Comparison of ENCODE assay signal across 8 mouse cellular contexts in the genomic region with DNA sequence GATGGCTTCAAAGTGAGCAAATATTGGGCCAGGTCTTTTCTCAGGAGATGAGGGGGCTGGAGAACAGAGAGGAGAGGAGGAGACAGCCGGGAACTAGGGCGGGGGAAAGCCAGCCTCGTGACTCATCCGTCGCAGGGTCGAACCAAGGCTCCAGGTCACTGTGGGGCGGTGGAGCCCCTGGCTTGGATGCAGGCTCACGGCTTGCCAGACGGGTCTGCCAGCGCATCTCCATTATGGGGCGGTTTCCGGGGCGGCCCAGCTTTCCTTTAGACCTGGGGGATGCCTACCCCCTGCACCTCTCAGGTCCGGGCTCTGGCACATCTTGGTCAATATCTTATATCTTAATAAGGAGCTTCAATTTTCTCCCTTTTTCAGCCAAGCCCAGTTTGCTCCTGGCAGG. TPM values are rescaled to one million over a fixed set of nuclear protein-coding genes. Genes with fewer than 3 reads are reported as not detected.
DNase-seq lines count a peak whose midpoint lies in the region; ATAC-seq lines count a peak whose summit lies in the region.

No protein-coding gene starts in this region.

- H3K4me3 ChIP-seq in heart, embryonic 15.5 days: no peak overlapping the region
- H3K4me3 ChIP-seq in neural tube, embryonic 12.5 days: no peak overlapping the region

- H3K27ac ChIP-seq in heart, embryonic 15.5 days: no peak overlapping the region
- no peak overlapping the region for H3K27ac ChIP-seq in neural tube, embryonic 12.5 days

- peaks cover 14% of the 10 kb centered on the region for H3K4me1 ChIP-seq in heart, embryonic 15.5 days (replicated peaks)
- H3K4me1 ChIP-seq in neural tube, embryonic 12.5 days: peaks cover 14% of the 10 kb centered on the region

- no peaks in the 10 kb centered on the region for H3K36me3 ChIP-seq in heart, embryonic 15.5 days
- H3K36me3 ChIP-seq in neural tube, embryonic 12.5 days: no peaks in the 10 kb centered on the region

- H3K27me3 ChIP-seq in heart, embryonic 15.5 days: peaks cover 3% of the 10 kb centered on the region
- H3K27me3 ChIP-seq in neural tube, embryonic 12.5 days (replicated peaks): no peaks in the 10 kb centered on the region; the same call in 1 of the 2 replicates

- DNase-seq in adrenal gland, postnatal 14 days: peak; percentile 35
- no peak for DNase-seq in adrenal gland, adult 18-20 months (ENCODE audit: low spot score in 2 of 2)
- peak; percentile 8 for DNase-seq in right cerebral cortex, postnatal 4 days
- DNase-seq in right cerebral cortex, postnatal 36 days (ENCODE audit: low spot score in 2 of 2): no peak
- DNase-seq in layer of hippocampus, adult 9-11 months: no peak

- WGBS in heart, embryonic 15.5 days: 11% methylated on average over 14 of the region's 14 CpGs
- WGBS in neural tube, embryonic 12.5 days: 7% methylated on average over 14 of the region's 14 CpGs

- H3K9ac ChIP-seq in heart, embryonic 15.5 days: no peak overlapping the region
- no peak overlapping the region for H3K9ac ChIP-seq in neural tube, embryonic 12.5 days

- peak overlapping the region; percentile 98; the same call in 1 of the 2 replicates for H3K4me2 ChIP-seq in heart, embryonic 15.5 days
- 0 out of 2 replicates have a peak overlapping the region, but pooled peaks have one; percentile 97 for H3K4me2 ChIP-seq in neural tube, embryonic 12.5 days (replicated peaks)

- no peaks in the 10 kb centered on the region for H3K9me3 ChIP-seq in heart, embryonic 15.5 days (replicated peaks)
- H3K9me3 ChIP-seq in neural tube, embryonic 12.5 days: no peaks in the 10 kb centered on the region

- ATAC-seq in heart, embryonic 15.5 days (replicated peaks; ENCODE audit: insufficient number of reproducible peaks, insufficient read depth, low FRiP score, low read depth): no peak
- no peak for ATAC-seq in neural tube, embryonic 12.5 days (ENCODE audit: low FRiP score, low read depth)
- no peak for ATAC-seq in megakaryocyte progenitor cell, adult 5-6 weeks (replicated peaks; ENCODE audit: poor library complexity)

RNA-seq across cellular contexts. Expression of a gene that starts 0.8 kb away (rescaled TPM):
- total RNA-seq in adrenal gland, postnatal 14 days (2021): 5.6 and 6.0 TPM in 2 replicates
- 10 to 100 TPM in 1 of 2 experiments, 1 to 10 TPM in 1; 4.3 to 11.2 TPM for total RNA-seq in adrenal gland, adult 18-20 months (2021)
- polyA plus RNA-seq in heart, embryonic 15.5 days (2015; fragmentation: Nextera tagmentation; extraction: Ambion mirVana): 10.3 and 11.7 TPM in 2 replicates
- polyA plus RNA-seq in neural tube, embryonic 12.5 days (2016; fragmentation: Nextera tagmentation; extraction: Ambion mirVana): 8.1 and 8.2 TPM in 2 replicates
- total RNA-seq in megakaryocyte progenitor cell, adult 5-6 weeks (2015): 0.24 and 0.39 TPM in 2 replicates
- 0.37 TPM in 1 of 2 replicates, not detected in the other for total RNA-seq in megakaryocyte progenitor cell, adult 5-6 weeks (2017)

RNA-seq across cellular contexts. Expression of a gene that starts 53.4 kb away (rescaled TPM):
- 59.6 and 61.1 TPM in 2 replicates for total RNA-seq in adrenal gland, postnatal 14 days (2021)
- 10 to 100 TPM; 61.6 to 71.3 TPM for total RNA-seq in adrenal gland, adult 18-20 months (2021)
- 31.1 and 33.0 TPM in 2 replicates for polyA plus RNA-seq in heart, embryonic 15.5 days (2015; fragmentation: Nextera tagmentation; extraction: Ambion mirVana)
- 52.1 and 58.7 TPM in 2 replicates for polyA plus RNA-seq in neural tube, embryonic 12.5 days (2016; fragmentation: Nextera tagmentation; extraction: Ambion mirVana)
- 32.9 and 40.2 TPM in 2 replicates for total RNA-seq in megakaryocyte progenitor cell, adult 5-6 weeks (2015)
- total RNA-seq in megakaryocyte progenitor cell, adult 5-6 weeks (2017): 31.1 and 56.3 TPM in 2 replicates

Comparison
In these comparisons a context has a peak if more than half of its experiments do, and no peak if none do; other contexts are left out.
1. DNase-seq: peak in adrenal gland, postnatal 14 days (single experiment) and right cerebral cortex, postnatal 4 days (single experiment); none in adrenal gland, adult 18-20 months (0 of 2), right cerebral cortex, postnatal 36 days (0 of 2) and layer of hippocampus, adult 9-11 months (single experiment).